Mouse (Mus musculus) liver, adult 2 months (tissue): Measurements from ENCODE around the gene Plekhm3. TPM values are rescaled to one million over a fixed set of nuclear protein-coding genes. Genes with fewer than 3 reads are reported as not detected.

ENCODE experiments used
- DNase-seq: peaks from one replicate; pipeline ENCODE4 v3.0.0-alpha.2; 2011; ENCODE audit warnings: low read depth, low spot score; ENCODE audit errors: extremely low read depth
- H3K27ac ChIP-seq: fragments of 200-500 bp; replicated peaks from 2 replicates; pipeline ENCODE4 v1.5.1; 2012; ENCODE audit warnings: low read depth, mild to moderate bottlenecking, control low read depth, inconsistent platforms, low read length; ENCODE audit not compliant: insufficient read depth
- H3K27me3 ChIP-seq: fragments of 200-500 bp; 2 replicates; pipeline ENCODE4 v1.6.1; 2012; ENCODE audit warnings: mild to moderate bottlenecking, moderate library complexity, low read length, inconsistent platforms; ENCODE audit not compliant: control insufficient read depth, insufficient read depth
- H3K36me3 ChIP-seq: fragments of 200-500 bp; 2 replicates; pipeline ENCODE4 v1.6.1; 2012; ENCODE audit warnings: low read length, inconsistent platforms; ENCODE audit not compliant: control insufficient read depth, insufficient read depth
- H3K4me1 ChIP-seq: fragments of 200-500 bp; 2 replicates; pipeline ENCODE4 v1.6.1; 2011; ENCODE audit warnings: low read length; ENCODE audit not compliant: control insufficient read depth, insufficient read depth
- H3K4me3 ChIP-seq: fragments of 200-500 bp; 2 replicates; pipeline ENCODE4 v1.5.1; 2011; ENCODE audit warnings: low read depth, mild to moderate bottlenecking, control low read depth, low read length, moderate library complexity; ENCODE audit not compliant: insufficient read depth
- H3K79me2 ChIP-seq: fragments of 200-500 bp; 2 replicates; pipeline ENCODE4 v1.6.1; 2012; ENCODE audit warnings: inconsistent platforms, mild to moderate bottlenecking, low read length, moderate library complexity; ENCODE audit not compliant: control insufficient read depth, insufficient read depth
- H3K9ac ChIP-seq: fragments of 200-500 bp; 2 replicates; pipeline ENCODE4 v1.6.1; 2012; ENCODE audit warnings: low read depth, mild to moderate bottlenecking, control low read depth, inconsistent platforms, low read length
- CTCF ChIP-seq: fragments of 200-500 bp; IDR thresholded peaks from 2 replicates; pipeline ENCODE4 v1.5.1; 2011; ENCODE audit warnings: low read depth, low read length, control low read depth
- POLR2A ChIP-seq: fragments of 200-500 bp; IDR thresholded peaks from 2 replicates; pipeline ENCODE4 v1.6.1; 2011; ENCODE audit warnings: low read length, control low read depth; ENCODE audit not compliant: insufficient read depth; ENCODE audit errors: extremely low read depth
- WGBS: fragments of 180-500 bp; shearing (Covaris S2); methylation state at CpG from one replicate; pipeline ENCODE4 v1.1.7; 2018; 5-methylcytosine and 5-hydroxymethylcytosine counted together
- polyA plus RNA-seq: library from polyadenylated mRNA; depleted of rRNA; stranded (reverse); fragments of >200 nt; gene quantifications from 2 replicates; pipeline ENCODE4 v1.2.3, GENCODE M21; 2012; rRNA removed
- total RNA-seq: library from RNA; depleted of rRNA; stranded (reverse); fragments of >200 nt; gene quantifications from 2 replicates; pipeline ENCODE4 v1.2.3, GENCODE M21; 2014; rRNA removed

Plekhm3 gene
- 2.8 TPM in 2 replicates for total RNA-seq
- polyA plus RNA-seq = 0.44 and 0.73 TPM in 2 replicates

- WGBS = 1% methylated on average over 43 of the region's 43 CpGs
- H3K9ac ChIP-seq = peak within 1 kb of the TSS; percentile 72
- TF ChIP-seq CTCF (no peak), POLR2A (no peak)
- peak within 1 kb of the TSS; percentile 72 for H3K4me3 ChIP-seq
- H3K27ac ChIP-seq = no peak within 1 kb of the TSS
- peak; percentile 28 for DNase-seq
- H3K36me3 ChIP-seq = no peaks in the 10 kb centered on the region
- no peaks in the 10 kb centered on the region for H3K79me2 ChIP-seq
- H3K4me1 ChIP-seq = no peaks in the 10 kb centered on the region
- no peaks in the 10 kb centered on the region for H3K27me3 ChIP-seq
Measured at GRCm38 (mm10) chr1:64956479-64956961, at the start of gene Plekhm3. Gene Plekhm3, minus strand, starts transcription at chr1:64956824.

GRCm38 (mm10) chr1:65005575-65005974 lies 49.0 kb upstream of the Plekhm3 start:
- no peaks in the 10 kb centered on the region for H3K27me3 ChIP-seq
- DNase-seq = peak; percentile 44
- H3K79me2 ChIP-seq = no peaks in the 10 kb centered on the region
- no peaks in the 10 kb centered on the region for H3K4me1 ChIP-seq
- H3K36me3 ChIP-seq = no peaks in the 10 kb centered on the region
- H3K4me3 ChIP-seq = no peak overlapping the region
- no peak overlapping the region for H3K27ac ChIP-seq
- TF ChIP-seq CTCF = no peak
- TF ChIP-seq POLR2A = no peak
- no peak overlapping the region for H3K9ac ChIP-seq
- WGBS = 23% methylated on average over 6 of the region's 6 CpGs

- Histone ChIP-seq H3K9ac (no peak overlapping the region), H3K79me2 (no peaks in the 10 kb centered on the region), H3K4me3 (no peak overlapping the region), H3K27me3 (no peaks in the 10 kb centered on the region), H3K36me3 (no peaks in the 10 kb centered on the region), H3K4me1 (no peaks in the 10 kb centered on the region), H3K27ac (no peak overlapping the region)
- TF ChIP-seq POLR2A (no peak), CTCF (no peak)
- 58% methylated on average over 4 of the region's 4 CpGs for WGBS
- DNase-seq = no peak
Measured at GRCm38 (mm10) chr1:65004526-65004925, 47.9 kb upstream of the Plekhm3 start.

- TF ChIP-seq POLR2A (no peak), CTCF (no peak)
- Histone ChIP-seq H3K4me3 (no peak overlapping the region), H3K4me1 (no peaks in the 10 kb centered on the region), H3K79me2 (no peaks in the 10 kb centered on the region), H3K27ac (no peak overlapping the region), H3K36me3 (no peaks in the 10 kb centered on the region), H3K27me3 (no peaks in the 10 kb centered on the region), H3K9ac (no peak overlapping the region)
- WGBS = 81% methylated on average over 4 of the region's 4 CpGs
- DNase-seq = no peak
Measured at GRCm38 (mm10) chr1:64993206-64993605, 36.6 kb upstream of the Plekhm3 start.

GRCm38 (mm10) chr1:64988176-64988575 lies 31.6 kb upstream of the Plekhm3 start:
- Histone ChIP-seq H3K4me1 (no peaks in the 10 kb centered on the region), H3K9ac (no peak overlapping the region), H3K4me3 (no peak overlapping the region), H3K27me3 (no peaks in the 10 kb centered on the region), H3K79me2 (no peaks in the 10 kb centered on the region), H3K36me3 (no peaks in the 10 kb centered on the region), H3K27ac (no peak overlapping the region)
- TF ChIP-seq CTCF (no peak), POLR2A (no peak)
- DNase-seq = no peak

- TF ChIP-seq CTCF = no peak
- no peak for TF ChIP-seq POLR2A
- 44% methylated on average over 7 of the region's 7 CpGs for WGBS
- no peaks in the 10 kb centered on the region for H3K27me3 ChIP-seq
- no peaks in the 10 kb centered on the region for H3K4me1 ChIP-seq
- no peak overlapping the region for H3K27ac ChIP-seq
- no peak overlapping the region for H3K9ac ChIP-seq
- no peaks in the 10 kb centered on the region for H3K36me3 ChIP-seq
- no peak for DNase-seq
- H3K79me2 ChIP-seq = no peaks in the 10 kb centered on the region
- no peak overlapping the region for H3K4me3 ChIP-seq
Measured at GRCm38 (mm10) chr1:64986120-64986519, 29.5 kb upstream of the Plekhm3 start.

- WGBS = 76% methylated on average over 3 of the region's 3 CpGs
- Histone ChIP-seq H3K79me2 (no peaks in the 10 kb centered on the region), H3K27me3 (no peaks in the 10 kb centered on the region), H3K4me1 (no peaks in the 10 kb centered on the region), H3K36me3 (no peaks in the 10 kb centered on the region), H3K9ac (no peak overlapping the region), H3K4me3 (no peak overlapping the region), H3K27ac (no peak overlapping the region)
- no peak for DNase-seq
- TF ChIP-seq POLR2A (no peak), CTCF (no peak)
Measured at GRCm38 (mm10) chr1:64983247-64983646, 26.6 kb upstream of the Plekhm3 start.
